ENCODE assay signal across 8 mouse cellular contexts in genomic region chr5:115521553-115522461, GRCm38 (mm10). TPM values are rescaled to one million over a fixed set of nuclear protein-coding genes. Genes with fewer than 3 reads are reported as not detected.
DNase-seq lines count a peak whose midpoint lies in the region; ATAC-seq and TF ChIP-seq lines count a peak whose summit lies in the region.

No protein-coding gene starts in this region.

- ATAC-seq in limb, embryonic 12.5 days (ENCODE audit: insufficient number of reproducible peaks, insufficient read depth, low FRiP score, low TSS enrichment, low read depth), result no peak
- ATAC-seq in cerebellum, adult (ENCODE audit: insufficient number of reproducible peaks, low FRiP score, low TSS enrichment), result no peak

- peak overlapping the region; percentile 57 for H3K4me3 ChIP-seq in gastrocnemius, adult 2 months
- H3K4me3 ChIP-seq in bone marrow macrophage, adult 2 months (ENCODE audit: insufficient read depth, low read length), result peak overlapping the region; percentile 52
- H3K4me3 ChIP-seq in limb, embryonic 12.5 days (replicated peaks), result no peak overlapping the region
- H3K4me3 ChIP-seq in myocyte, result no peak overlapping the region

- no peak overlapping the region for H3ac ChIP-seq in myocyte (ENCODE audit: control insufficient read depth, insufficient read length)

- peak overlapping the region; percentile 92 for H3K27ac ChIP-seq in gastrocnemius, adult 2 months
- H3K27ac ChIP-seq in bone marrow macrophage, adult 2 months (ENCODE audit: insufficient read depth, low read depth, low read length), result peak overlapping the region; percentile 82
- peak overlapping the region; percentile 87 for H3K27ac ChIP-seq in limb, embryonic 12.5 days

- intact Hi-C loops in gastrocnemius, adult 2 months (cut with DNase I), result no loop called here
- intact Hi-C loops in gastrocnemius, postnatal 36 days (cut with DNase I), result no loop called here

- peak; percentile 72 for DNase-seq in gastrocnemius, adult 2 months
- DNase-seq in gastrocnemius, postnatal 36 days, result no peak
- peak; percentile 58 for DNase-seq in heart, postnatal 4 days
- no peak for DNase-seq in ovary, postnatal 36 days (ENCODE audit: low spot score)

- peaks cover 74% of the 10 kb centered on the region for H3K79me2 ChIP-seq in myocyte (ENCODE audit: control insufficient read depth, insufficient read depth)

- TF ChIP-seq CTCF in gastrocnemius, adult 2 months (IDR thresholded peaks at IDR 0.05), result no peak
- no peak for TF ChIP-seq CTCF in bone marrow macrophage, adult 2 months (IDR thresholded peaks at IDR 0.05; ENCODE audit: low read depth, low read length)

- H3K27me3 ChIP-seq in limb, embryonic 12.5 days, result no peaks in the 10 kb centered on the region
- no peaks in the 10 kb centered on the region for H3K27me3 ChIP-seq in myocyte (ENCODE audit: control insufficient read depth, insufficient read depth, insufficient read length)

- H3K9ac ChIP-seq in limb, embryonic 12.5 days (replicated peaks), result no peak overlapping the region

- peak overlapping the region; percentile 16 for H3K4me2 ChIP-seq in limb, embryonic 12.5 days
- H3K4me2 ChIP-seq in myocyte (ENCODE audit: low read depth), result peak overlapping the region; percentile 53

- peaks cover 18% of the 10 kb centered on the region; the same call in 1 of the 2 replicates for H3K36me3 ChIP-seq in limb, embryonic 12.5 days
- H3K36me3 ChIP-seq in myocyte (ENCODE audit: control insufficient read depth, insufficient read depth), result no peaks in the 10 kb centered on the region

- H3K9me3 ChIP-seq in limb, embryonic 12.5 days, result no peaks in the 10 kb centered on the region

- H3K4me1 ChIP-seq in bone marrow macrophage, adult 2 months (ENCODE audit: control insufficient read depth, insufficient read depth, low read length), result peaks cover 34% of the 10 kb centered on the region
- H3K4me1 ChIP-seq in limb, embryonic 12.5 days (replicated peaks), result peaks cover 63% of the 10 kb centered on the region

- WGBS in limb, embryonic 12.5 days, result 47% methylated on average over 20 of the region's 21 CpGs

- no peak for TF ChIP-seq POLR2A in bone marrow macrophage, adult 2 months (IDR thresholded peaks at IDR 0.05; ENCODE audit: borderline replicate concordance, low read depth, low read length)
- TF ChIP-seq POLR2A in myocyte (IDR thresholded peaks at IDR 0.05; ENCODE audit: insufficient read length, low read depth), result no peak

TF ChIP-seq in myocyte, 11 proteins besides CTCF, POLR2A, EP300 and RAD21:
- TF ChIP-seq MYOG (IDR thresholded peaks at IDR 0.05; ENCODE audit: control insufficient read depth in 1 of 3, insufficient read depth in 1 of 3, insufficient read length in 2 of 3, low read depth in 2 of 3) (peak in 1 of 3 experiments; percentile 13), MYOD1 (IDR thresholded peaks at IDR 0.05; ENCODE audit: control insufficient read depth in 1 of 3, insufficient read length in 2 of 3, low read depth in 2 of 3) (no peak)

RNA-seq across cellular contexts. Expression of gene Pxn, which starts 15.3 kb away (rescaled TPM):
- total RNA-seq in gastrocnemius, adult 2 months (2021), result 10 to 100 TPM; 79.2 to 95.2 TPM
- total RNA-seq in gastrocnemius, postnatal 36 days (2021), result 10 to 100 TPM; 78.1 to 80.7 TPM
- 109 and 121 TPM in 2 replicates for polyA plus RNA-seq in bone marrow macrophage, adult 2 months (2012; ENCODE audit: insufficient read depth, insufficient read length, missing spikeins)
- total RNA-seq in heart, postnatal 4 days (2021), result 10 to 100 TPM; 62.9 to 66.0 TPM
- 40.3 and 47.1 TPM in 2 replicates for polyA plus RNA-seq in limb, embryonic 12.5 days (2016; fragmentation: Nextera tagmentation; extraction: Ambion mirVana)
- 120 TPM for polyA plus RNA-seq in myocyte (2012; fragmentation: generic; extraction: Trizol)

RNA-seq across cellular contexts. Expression of gene Sirt4, which starts 37.3 kb away (rescaled TPM):
- 10 to 100 TPM; 10.9 to 17.3 TPM for total RNA-seq in gastrocnemius, adult 2 months (2021)
- 10 to 100 TPM; 11.2 to 12.2 TPM for total RNA-seq in gastrocnemius, postnatal 36 days (2021)
- 15.6 and 17.8 TPM in 2 replicates for polyA plus RNA-seq in bone marrow macrophage, adult 2 months (2012; ENCODE audit: insufficient read depth, insufficient read length, missing spikeins)
- total RNA-seq in heart, postnatal 4 days (2021), result 10 to 100 TPM; 10.5 to 12.7 TPM
- polyA plus RNA-seq in limb, embryonic 12.5 days (2016; fragmentation: Nextera tagmentation; extraction: Ambion mirVana), result 21.9 and 24.9 TPM in 2 replicates
- polyA plus RNA-seq in myocyte (2012; fragmentation: generic; extraction: Trizol), result 13.6 TPM

RNA-seq across cellular contexts. Expression of gene Rplp0, which starts 37.5 kb away (rescaled TPM):
- 100 to 1,000 TPM; 567 to 689 TPM for total RNA-seq in gastrocnemius, adult 2 months (2021)
- 100 to 1,000 TPM; 533 to 598 TPM for total RNA-seq in gastrocnemius, postnatal 36 days (2021)
- 1,563 and 1,614 TPM in 2 replicates for polyA plus RNA-seq in bone marrow macrophage, adult 2 months (2012; ENCODE audit: insufficient read depth, insufficient read length, missing spikeins)
- total RNA-seq in heart, postnatal 4 days (2021), result 100 to 1,000 TPM; 852 to 919 TPM
- 1,237 and 1,243 TPM in 2 replicates for polyA plus RNA-seq in limb, embryonic 12.5 days (2016; fragmentation: Nextera tagmentation; extraction: Ambion mirVana)
- polyA plus RNA-seq in myocyte (2012; fragmentation: generic; extraction: Trizol), result 3,361 TPM

RNA-seq across cellular contexts. Expression of gene Gcn1l1, which starts 43.2 kb away (rescaled TPM):
- 10 to 100 TPM; 31.3 to 31.9 TPM for total RNA-seq in gastrocnemius, adult 2 months (2021)
- 10 to 100 TPM; 25.5 to 28.8 TPM for total RNA-seq in gastrocnemius, postnatal 36 days (2021)
- polyA plus RNA-seq in bone marrow macrophage, adult 2 months (2012; ENCODE audit: insufficient read depth, insufficient read length, missing spikeins), result 20.3 and 21.0 TPM in 2 replicates
- total RNA-seq in heart, postnatal 4 days (2021), result 10 to 100 TPM; 52.7 to 56.7 TPM
- 55.4 and 57.4 TPM in 2 replicates for polyA plus RNA-seq in limb, embryonic 12.5 days (2016; fragmentation: Nextera tagmentation; extraction: Ambion mirVana)
- 49.4 TPM for polyA plus RNA-seq in myocyte (2012; fragmentation: generic; extraction: Trizol)

RNA-seq across cellular contexts. Expression of gene Pla2g1b, which starts 55.7 kb away (rescaled TPM):
- total RNA-seq in gastrocnemius, adult 2 months (2021), result not detected
- total RNA-seq in gastrocnemius, postnatal 36 days (2021), result not detected
- not detected in 2 replicates for polyA plus RNA-seq in bone marrow macrophage, adult 2 months (2012; ENCODE audit: insufficient read depth, insufficient read length, missing spikeins)
- not detected for total RNA-seq in heart, postnatal 4 days (2021)
- not detected in 2 replicates for polyA plus RNA-seq in limb, embryonic 12.5 days (2016; fragmentation: Nextera tagmentation; extraction: Ambion mirVana)
- not detected for polyA plus RNA-seq in myocyte (2012; fragmentation: generic; extraction: Trizol)

Comparison
In these comparisons a context has a peak if more than half of its experiments do, and no peak if none do; other contexts are left out.
1. DNase-seq: peak in gastrocnemius, adult 2 months (single experiment) and heart, postnatal 4 days (single experiment); none in gastrocnemius, postnatal 36 days (0 of 2) and ovary, postnatal 36 days (single experiment).
2. H3K4me3 ChIP-seq: peak in gastrocnemius, adult 2 months (single experiment) and bone marrow macrophage, adult 2 months (single experiment); none in limb, embryonic 12.5 days (single experiment) and myocyte (single experiment).
3. Peak in every context shown above with its lines, with median percentiles within 50 percentile points of each other: H3K27ac ChIP-seq.